Mouse (Mus musculus) heart, postnatal 4 days (tissue): ENCODE data around the gene Dnaaf5. TPM values are rescaled to one million over a fixed set of nuclear protein-coding genes. Genes with fewer than 3 reads are reported as not detected.

ENCODE experiments used
- DNase-seq: peaks from one replicate; pipeline ENCODE4 v3.0.0; 2021
- total RNA-seq, 2 experiments: library from RNA; stranded (reverse); gene quantifications; 2 replicates each; pipeline ENCODE4 v1.2.3; 2021

Gene Dnaaf5
- total RNA-seq, 2 experiments from 2014 or later: 19.1 to 19.5 TPM

GRCm38 (mm10) chr5:139232083-139232482, 82.1 kb downstream of the Dnaaf5 start:
- DNase-seq: no peak

DNA sequence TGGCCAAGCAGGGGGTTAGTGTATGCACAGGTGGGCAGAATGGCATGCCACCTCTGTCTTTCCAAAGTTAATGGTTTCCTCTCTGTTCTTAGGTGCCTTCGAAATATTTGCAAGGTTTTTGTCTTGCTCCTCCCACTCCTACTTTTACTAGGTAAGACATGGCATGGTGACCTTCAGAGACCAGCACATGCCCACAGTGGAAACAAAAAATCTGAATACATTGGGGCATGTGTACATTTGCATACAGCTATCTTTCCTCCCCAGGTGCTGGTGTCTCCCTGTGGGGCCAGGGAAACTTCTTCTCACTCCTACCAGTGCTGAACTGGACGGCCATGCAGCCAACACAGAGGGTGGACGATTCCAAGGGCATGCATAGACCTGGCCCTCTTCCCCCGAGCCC, 84.4 kb downstream of the Dnaaf5 start:
- no peak for DNase-seq

Other genes with a start within 250 kb of the Dnaaf5 start
- gene Pdgfa, start 152.9 kb upstream of the Dnaaf5 start, total RNA-seq: 10 to 100 TPM; 54.5 to 59.3 TPM
- gene Prkar1b, start 222 bp upstream of the Dnaaf5 start, total RNA-seq: 1 to 10 TPM; 2.3 to 2.8 TPM
- 10 to 100 TPM; 40.7 to 43.0 TPM for gene Sun1, start 50.4 kb downstream of the Dnaaf5 start, total RNA-seq
- gene Get4, start 102.1 kb downstream of the Dnaaf5 start, total RNA-seq: 10 to 100 TPM; 76.4 to 80.4 TPM
- 1 to 10 TPM; 1.8 to 2.4 TPM for gene Adap1, start 175.4 kb downstream of the Dnaaf5 start, total RNA-seq
- 10 to 100 TPM; 76.9 to 79.3 TPM for gene Cox19, start 201.2 kb downstream of the Dnaaf5 start, total RNA-seq
- not detected for gene Cyp2w1, start 202.4 kb downstream of the Dnaaf5 start, total RNA-seq
- 10 to 100 TPM; 23.3 to 28.2 TPM for gene Gpr146, start 227.5 kb downstream of the Dnaaf5 start, total RNA-seq